Mouse (Mus musculus) G1E (cell line): ENCODE measurements around the gene Olfr288. TPM values are rescaled to one million over a fixed set of nuclear protein-coding genes. Genes with fewer than 3 reads are reported as not detected.
A peak's percentile ranks its signal among the peaks of the same experiment; 100 is the strongest.

Experiments used
- ATAC-seq: 2 replicates; pipeline ENCODE4 v1.8.0; 2016; ENCODE audit warnings: mild to moderate bottlenecking; ENCODE audit not compliant: insufficient number of reproducible peaks, poor library complexity, low FRiP score, severe bottlenecking; ENCODE audit errors: extremely low read depth
- DNase-seq: peaks from one replicate; pipeline ENCODE4 v3.0.0; 2012; ENCODE audit warnings: low spot score
- H3K27me3 ChIP-seq: 2 replicates; pipeline ENCODE4 v1.6.1; 2012; ENCODE audit warnings: mild to moderate bottlenecking, low read length, inconsistent platforms; ENCODE audit not compliant: insufficient read depth
- H3K36me3 ChIP-seq: replicated peaks from 2 replicates; pipeline ENCODE3; 2012; ENCODE audit warnings: mild to moderate bottlenecking, inconsistent platforms
- H3K4me1 ChIP-seq: 2 replicates; pipeline ENCODE4 v1.6.1; 2012; ENCODE audit warnings: low read depth, low read length, inconsistent platforms, mixed read lengths; ENCODE audit not compliant: insufficient read depth
- H3K4me3 ChIP-seq: 2 replicates; pipeline ENCODE4 v1.5.1; 2012; ENCODE audit warnings: low read depth, mild to moderate bottlenecking, inconsistent platforms, low read length, moderate library complexity, mixed read lengths
- H3K9me3 ChIP-seq: replicated peaks from 2 replicates; pipeline ENCODE4 v1.6.1; 2012; ENCODE audit warnings: inconsistent platforms
- CTCF ChIP-seq: IDR thresholded peaks from 2 replicates; pipeline ENCODE4 v1.5.1; 2012; ENCODE audit warnings: low read depth, low read length, inconsistent platforms, mixed read lengths
- GATA1 ChIP-seq: IDR thresholded peaks from 2 replicates; pipeline ENCODE4 v1.6.1; 2012; ENCODE audit warnings: borderline replicate concordance, low read length, inconsistent platforms, mixed read lengths
- GATA2 ChIP-seq: IDR thresholded peaks from 2 replicates; pipeline ENCODE4 v1.6.1; 2012; ENCODE audit warnings: low read depth, low read length, inconsistent platforms, borderline replicate concordance
- POLR2AphosphoS5 ChIP-seq: IDR thresholded peaks from 2 replicates; pipeline ENCODE4 v1.6.1; 2012; ENCODE audit warnings: low read depth, low read length, inconsistent platforms; ENCODE audit not compliant: insufficient replicate concordance
- TAL1 ChIP-seq: conservative IDR thresholded peaks from 2 replicates; pipeline ENCODE4 v1.6.1; 2012; ENCODE audit warnings: low read depth, low read length, inconsistent platforms, mixed read lengths
- polyA plus RNA-seq: library from polyadenylated mRNA; stranded (reverse); fragments of >175 nt; gene quantifications from 2 replicates; pipeline ENCODE4 v1.2.3, GENCODE M21; 2012
- total RNA-seq, 2 experiments: library from RNA; stranded (forward) in 1 of 2; stranded (reverse) in 1 of 2; fragments of 200-1000 nt in 1 of 2; fragments of >200 nt in 1 of 2; fragmentation: Nextera tagmentation in 1 of 2; gene quantifications; 2 replicates each; pipeline ENCODE4 v1.2.3; 2014 to 2017

Olfr288 gene
- total and polyA plus RNA-seq, 3 experiments = not detected

DNA sequence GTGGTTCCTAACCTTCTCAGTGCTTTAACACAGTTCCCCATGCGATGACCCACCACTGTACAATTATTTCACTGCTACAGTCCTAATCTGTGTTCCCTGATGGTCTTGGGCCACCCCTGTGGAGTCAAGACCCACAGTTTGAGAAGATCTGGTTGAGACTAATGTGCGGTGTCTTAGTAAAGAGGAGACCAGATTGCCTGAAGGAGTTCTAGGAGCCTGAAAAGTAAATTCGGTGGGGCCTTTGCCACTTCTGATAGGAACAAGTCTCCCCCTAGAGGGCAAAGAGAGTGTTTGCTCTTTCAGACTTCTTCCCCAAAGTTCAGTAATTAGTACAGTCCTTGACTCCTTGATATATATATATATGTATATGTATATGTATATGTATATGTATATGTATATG, 41.7 kb downstream of the Olfr288 start:
- DNase-seq = peak; percentile 37
- ATAC-seq = peak; percentile 45; the same call in 1 of the 2 replicates
- Histone ChIP-seq H3K4me1 (no peaks in the 10 kb centered on the region; the same call in 1 of the 2 replicates), H3K9me3 (no peaks in the 10 kb centered on the region), H3K36me3 (no peaks in the 10 kb centered on the region), H3K4me3 (no peak overlapping the region), H3K27me3 (peaks cover 12% of the 10 kb centered on the region)
- TF ChIP-seq GATA1 = no peak
- 0 out of 2 replicates have a peak, but pooled peaks have one; percentile 35 for TF ChIP-seq CTCF
- no peak for TF ChIP-seq GATA2
- no peak for TF ChIP-seq POLR2AphosphoS5

DNA sequence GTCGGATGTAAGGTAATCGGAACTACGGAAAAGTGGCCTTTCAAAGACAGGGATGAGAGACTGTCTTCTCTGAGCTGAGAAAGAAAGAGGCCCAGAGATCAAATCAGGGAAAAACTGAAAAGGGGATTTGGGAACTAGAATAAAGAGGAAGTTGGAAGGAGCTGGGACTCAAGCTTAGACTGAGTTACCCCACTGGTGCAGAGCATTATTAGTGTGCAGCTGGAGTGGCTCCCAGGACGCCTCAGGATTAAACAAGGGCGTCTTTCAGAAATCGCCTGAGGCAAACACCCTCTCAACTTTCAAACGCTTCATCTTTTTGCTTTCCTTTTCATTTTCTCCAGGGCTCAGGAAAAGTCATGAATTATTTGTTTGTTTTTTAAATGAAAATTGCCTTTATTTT, 42.4 kb downstream of the Olfr288 start:
- peaks cover 12% of the 10 kb centered on the region for H3K27me3 ChIP-seq
- no peaks in the 10 kb centered on the region for H3K9me3 ChIP-seq
- H3K4me1 ChIP-seq = no peaks in the 10 kb centered on the region; the same call in 1 of the 2 replicates
- TF ChIP-seq CTCF = no peak
- no peak for TF ChIP-seq TAL1
- TF ChIP-seq GATA2 = no peak
- no peak for TF ChIP-seq GATA1
- H3K4me3 ChIP-seq = no peak overlapping the region
- H3K36me3 ChIP-seq = no peaks in the 10 kb centered on the region
- ATAC-seq (no peak), DNase-seq (no peak)

DNA sequence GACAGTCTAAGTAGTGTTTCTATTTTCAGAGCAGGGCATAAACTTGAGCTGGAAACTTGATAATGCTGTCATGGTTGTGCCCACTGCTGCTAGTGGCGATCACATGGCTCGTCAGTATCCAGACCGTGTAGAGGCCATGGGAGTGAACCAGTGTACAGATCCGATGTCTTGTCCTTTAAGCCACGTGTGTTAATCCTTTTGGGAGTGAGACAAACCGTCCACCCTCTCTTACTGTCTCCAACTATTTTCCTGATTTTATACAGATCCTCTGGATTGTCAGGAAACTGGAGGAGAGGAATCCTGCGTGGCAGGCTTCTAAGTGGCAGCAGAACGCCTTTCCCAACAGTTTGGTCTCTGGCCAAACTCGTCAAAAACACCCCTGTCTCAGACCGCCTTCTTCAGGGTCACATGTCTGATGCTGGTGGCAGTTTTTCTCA, 46.2 kb downstream of the Olfr288 start:
- no peak for ATAC-seq
- no peaks in the 10 kb centered on the region for H3K9me3 ChIP-seq
- no peak overlapping the region for H3K4me3 ChIP-seq
- TF ChIP-seq GATA2 = no peak
- TF ChIP-seq CTCF = no peak
- peaks cover 5% of the 10 kb centered on the region for H3K27me3 ChIP-seq
- H3K4me1 ChIP-seq = peaks cover 10% of the 10 kb centered on the region
- H3K36me3 ChIP-seq = no peaks in the 10 kb centered on the region
- DNase-seq = no peak

DNA sequence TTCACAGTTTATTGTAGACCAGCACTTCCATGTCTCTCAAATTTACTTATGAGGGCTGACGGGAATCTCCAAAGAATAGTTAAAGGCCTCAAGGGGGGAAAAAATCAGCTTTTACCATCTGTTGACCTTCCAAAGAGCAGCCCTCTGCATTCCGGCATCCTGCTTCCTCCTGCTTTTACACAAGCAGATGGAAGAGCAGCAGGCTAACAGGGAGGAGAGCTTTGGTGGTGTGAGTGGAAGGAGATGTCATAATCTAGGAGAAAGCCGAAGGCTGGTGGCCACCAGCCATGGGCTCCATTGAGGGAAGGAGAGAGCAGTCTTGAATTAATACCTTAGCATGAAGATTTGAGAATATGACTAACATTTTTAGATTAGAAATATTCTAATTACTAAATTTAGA, 47.0 kb downstream of the Olfr288 start:
- Histone ChIP-seq H3K4me3 (no peak overlapping the region), H3K27me3 (peaks cover 5% of the 10 kb centered on the region), H3K9me3 (no peaks in the 10 kb centered on the region), H3K36me3 (peaks cover under 1% of the 10 kb centered on the region), H3K4me1 (peaks cover 10% of the 10 kb centered on the region)
- no peak for ATAC-seq
- TF ChIP-seq CTCF (no peak), TAL1 (no peak), GATA2 (no peak), GATA1 (no peak), POLR2AphosphoS5 (no peak)
- no peak for DNase-seq

DNA sequence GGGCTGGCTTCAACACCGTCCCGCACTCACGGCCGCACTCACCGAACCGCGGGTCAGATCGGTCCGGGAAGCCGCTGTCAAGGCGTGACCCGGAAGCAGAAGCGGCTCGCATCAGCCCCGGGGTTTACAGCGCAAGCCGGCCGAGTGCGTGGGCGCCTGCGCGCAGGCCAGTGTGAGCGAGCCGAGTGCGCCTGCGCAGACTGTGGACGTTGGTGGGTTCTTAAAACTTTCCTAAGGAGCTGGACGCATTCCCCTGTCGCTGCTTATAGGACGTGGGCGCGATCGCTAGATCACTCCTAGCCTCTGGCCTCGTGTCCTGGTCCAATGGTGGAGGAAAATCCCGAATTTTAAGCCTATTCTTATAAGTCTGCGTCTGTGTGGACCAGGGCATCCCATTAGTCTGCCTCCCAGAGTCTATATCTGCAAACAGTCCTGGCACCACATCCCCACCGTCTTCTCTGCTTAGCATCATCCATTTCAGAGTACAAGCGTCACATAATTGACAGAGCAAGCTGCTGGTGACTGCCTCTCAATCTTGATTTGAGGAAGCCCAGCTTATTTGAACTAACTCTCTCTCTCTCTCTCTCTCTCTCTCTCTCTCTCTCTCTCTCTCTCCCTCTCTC, 49.7 kb downstream of the Olfr288 start:
- peak; percentile 96 for DNase-seq
- H3K4me3 ChIP-seq = peak overlapping the region; percentile 91
- H3K4me1 ChIP-seq = peaks cover 16% of the 10 kb centered on the region
- H3K27me3 ChIP-seq = peaks cover 3% of the 10 kb centered on the region
- TF ChIP-seq CTCF = no peak
- TF ChIP-seq TAL1 = no peak
- TF ChIP-seq GATA1 = no peak
- no peak for TF ChIP-seq POLR2AphosphoS5
- no peak for TF ChIP-seq GATA2
- peaks cover 24% of the 10 kb centered on the region for H3K36me3 ChIP-seq
- ATAC-seq = peak; percentile 81
- no peaks in the 10 kb centered on the region for H3K9me3 ChIP-seq

DNA sequence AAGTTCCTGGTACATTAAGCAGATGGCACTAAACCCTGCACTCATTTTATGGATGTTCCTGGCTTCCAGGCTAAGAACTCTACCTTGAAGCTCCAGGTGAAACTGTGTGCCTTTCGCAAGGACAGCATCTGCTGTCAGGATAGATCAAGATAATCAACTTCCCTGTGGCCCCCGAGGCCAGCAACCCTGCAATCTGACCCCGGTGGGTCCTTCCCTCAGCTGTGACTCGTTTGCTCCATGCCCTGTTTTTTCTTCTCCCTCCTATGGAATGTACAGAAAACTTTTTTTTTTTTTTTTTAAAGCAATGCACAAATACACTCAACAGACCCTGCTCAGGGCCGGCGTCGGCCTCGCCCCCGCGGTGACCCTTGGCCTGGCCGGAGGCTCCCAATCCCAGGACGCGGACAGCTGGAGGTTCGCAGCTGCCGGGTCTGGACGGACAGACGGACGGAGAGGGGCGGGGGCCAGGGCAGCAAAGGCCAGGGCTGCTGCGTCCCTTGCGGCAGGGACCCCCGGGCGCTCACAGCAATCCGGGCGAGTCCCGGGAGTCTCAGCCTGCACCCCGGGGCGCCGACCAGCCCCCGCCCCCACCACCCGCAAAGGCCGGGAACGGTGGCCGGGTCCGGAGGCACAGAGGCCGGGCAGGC, 50.4 kb downstream of the Olfr288 start:
- no peaks in the 10 kb centered on the region for H3K9me3 ChIP-seq
- no peaks in the 10 kb centered on the region for H3K27me3 ChIP-seq
- H3K4me1 ChIP-seq = peaks cover 17% of the 10 kb centered on the region
- H3K4me3 ChIP-seq = peak overlapping the region; percentile 91
- TF ChIP-seq GATA2 = no peak
- no peak for TF ChIP-seq TAL1
- TF ChIP-seq GATA1 = no peak
- no peak for TF ChIP-seq POLR2AphosphoS5
- TF ChIP-seq CTCF = no peak
- DNase-seq = peak; percentile 30
- no peak for ATAC-seq
- peaks cover 31% of the 10 kb centered on the region for H3K36me3 ChIP-seq
